Mouse (Mus musculus) heart, adult 2 months (tissue): ENCODE data around the gene Rbm38. TPM values are rescaled to one million over a fixed set of nuclear protein-coding genes. Genes with fewer than 3 reads are reported as not detected.

Experiments used
- DNase-seq, 2 experiments: peaks; one replicate each; pipeline ENCODE4 v3.0.0; 2021
- H3K27ac ChIP-seq: fragments of 200-600 bp; 2 replicates; pipeline ENCODE4 v1.8.1; 2022
- H3K27me3 ChIP-seq: fragments of 200-500 bp; 2 replicates; pipeline ENCODE4 v1.6.1; 2012; ENCODE audit warnings: mild to moderate bottlenecking, low read length, inconsistent platforms, mixed read lengths; ENCODE audit not compliant: control insufficient read depth, insufficient read depth
- H3K36me3 ChIP-seq: fragments of 200-500 bp; 2 replicates; pipeline ENCODE4 v1.6.1; 2012; ENCODE audit warnings: low read length, inconsistent platforms; ENCODE audit not compliant: control insufficient read depth, insufficient read depth
- H3K4me1 ChIP-seq: fragments of 200-500 bp; 2 replicates; pipeline ENCODE4 v1.6.1; 2011; ENCODE audit warnings: low read length; ENCODE audit not compliant: control insufficient read depth, insufficient read depth
- H3K4me3 ChIP-seq: fragments of 200-600 bp; 2 replicates; pipeline ENCODE4 v1.8.1; 2022
- H3K79me2 ChIP-seq: fragments of 200-500 bp; replicated peaks from 2 replicates; pipeline ENCODE4 v1.6.1; 2012; ENCODE audit warnings: mild to moderate bottlenecking, inconsistent platforms, low read length, moderate library complexity, mixed read lengths; ENCODE audit not compliant: control insufficient read depth, insufficient read depth
- H3K9ac ChIP-seq: fragments of 200-500 bp; 2 replicates; pipeline ENCODE4 v1.6.1; 2012; ENCODE audit warnings: low read depth, mild to moderate bottlenecking, control low read depth, inconsistent platforms, low read length, mixed read lengths
- CTCF ChIP-seq: fragments of 200-600 bp; IDR thresholded peaks from 2 replicates; pipeline ENCODE4 v1.8.1; 2022; ENCODE audit warnings: antibody characterized with exemption, mild to moderate bottlenecking, moderate library complexity
- EP300 ChIP-seq: fragments of 200-500 bp; IDR thresholded peaks from 2 replicates; pipeline ENCODE4 v1.6.1; 2011; ENCODE audit warnings: low read depth, low read length, control low read depth; ENCODE audit not compliant: insufficient read depth
- POLR2A ChIP-seq: fragments of 200-500 bp; IDR thresholded peaks from 2 replicates; pipeline ENCODE4 v1.6.1; 2011; ENCODE audit warnings: mild to moderate bottlenecking, low read depth, low read length, control low read depth; ENCODE audit not compliant: insufficient read depth
- WGBS: fragments of 180-500 bp; shearing (Covaris S2); methylation state at CpG from one replicate; pipeline ENCODE4 v1.1.7; 2018; 5-methylcytosine and 5-hydroxymethylcytosine counted together
- intact Hi-C: fragments of 180-260 bp; cut with DNase I; formaldehyde crosslinking; loops from one replicate; pipeline ENCODE4 v1.15.1; 2025
- polyA plus RNA-seq: library from polyadenylated mRNA; depleted of rRNA; stranded (reverse); fragments of >200 nt; gene quantifications from 2 replicates; pipeline ENCODE4 v1.2.3, GENCODE M21; 2012
- total RNA-seq, 2 experiments: library from RNA; stranded (reverse); gene quantifications; 2 replicates each; pipeline ENCODE4 v1.2.3; 2021

The Rbm38 gene
- total and polyA plus RNA-seq, 3 experiments: 173 to 529 (median 203) TPM

- intact Hi-C loops: no loop called here
- Histone ChIP-seq H3K4me3 (no peak overlapping the region), H3K27ac (peak overlapping the region; percentile 15; the same call in 1 of the 2 replicates), H3K4me1 (peaks cover 15% of the 10 kb centered on the region; the same call in 1 of the 2 replicates), H3K27me3 (no peaks in the 10 kb centered on the region), H3K9ac (peak overlapping the region; percentile 11; the same call in 1 of the 2 replicates), H3K79me2 (no peaks in the 10 kb centered on the region; the same call in 1 of the 2 replicates), H3K36me3 (peaks cover 2% of the 10 kb centered on the region; the same call in 1 of the 2 replicates)
- peak in 1 of 2 experiments; percentile 27 for DNase-seq
- TF ChIP-seq CTCF (no peak), POLR2A (no peak), EP300 (no peak)
- 67% methylated on average over 6 of the region's 6 CpGs for whole genome bisulfite sequencing
Observed at GRCm38 (mm10) chr2:173027169-173027823, 7.0 kb downstream of the Rbm38 start.

GRCm38 (mm10) chr2:173027824-173028495 lies 7.7 kb downstream of the Rbm38 start:
- Histone ChIP-seq H3K79me2 (no peaks in the 10 kb centered on the region; the same call in 1 of the 2 replicates), H3K36me3 (peaks cover 2% of the 10 kb centered on the region; the same call in 1 of the 2 replicates), H3K27me3 (no peaks in the 10 kb centered on the region), H3K4me3 (no peak overlapping the region), H3K27ac (peak overlapping the region; percentile 33), H3K4me1 (peaks cover 15% of the 10 kb centered on the region; the same call in 1 of the 2 replicates), H3K9ac (no peak overlapping the region; the same call in 1 of the 2 replicates)
- TF ChIP-seq POLR2A (0 out of 2 replicates have a peak, but pooled peaks have one; percentile 27), EP300 (peak; percentile 96), CTCF (no peak)
- DNase-seq: peak in 1 of 2 experiments; percentile 49
- 30% methylated on average over 4 of the region's 4 CpGs for WGBS
- intact Hi-C loops: no loop called here

- whole genome bisulfite sequencing: 70% methylated on average over 3 of the region's 3 CpGs
- TF ChIP-seq CTCF (peak; percentile 21; the same call in 1 of the 2 replicates), POLR2A (no peak)
- H3K9ac ChIP-seq: no peak overlapping the region; the same call in 1 of the 2 replicates
- no peak for DNase-seq
- H3K79me2 ChIP-seq: no peaks in the 10 kb centered on the region
- H3K27ac ChIP-seq: no peak overlapping the region
- peaks cover 15% of the 10 kb centered on the region; the same call in 1 of the 2 replicates for H3K4me1 ChIP-seq
- no peak overlapping the region for H3K4me3 ChIP-seq
- intact Hi-C loops: no loop called here
- no peaks in the 10 kb centered on the region for H3K27me3 ChIP-seq
- peaks cover 2% of the 10 kb centered on the region; the same call in 1 of the 2 replicates for H3K36me3 ChIP-seq
Observed at GRCm38 (mm10) chr2:173028508-173029031, 8.3 kb downstream of the Rbm38 start.

- 52% methylated on average over 12 of the region's 12 CpGs for WGBS
- no peak overlapping the region for H3K27ac ChIP-seq
- TF ChIP-seq CTCF (no peak), POLR2A (no peak), EP300 (no peak)
Observed at GRCm38 (mm10) chr2:173030591-173031338, 10.5 kb downstream of the Rbm38 start.

GRCm38 (mm10) chr2:173033531-173033930 lies 13.2 kb downstream of the Rbm38 start:
- Histone ChIP-seq H3K36me3 (no peaks in the 10 kb centered on the region), H3K9ac (no peak overlapping the region), H3K27ac (no peak overlapping the region), H3K79me2 (no peaks in the 10 kb centered on the region), H3K4me3 (no peak overlapping the region), H3K27me3 (no peaks in the 10 kb centered on the region), H3K4me1 (peaks cover 9% of the 10 kb centered on the region; the same call in 1 of the 2 replicates)
- TF ChIP-seq CTCF: no peak
- TF ChIP-seq EP300: no peak
- TF ChIP-seq POLR2A: no peak
- WGBS: 86% methylated on average over 13 of the region's 13 CpGs
- intact Hi-C loops: no loop called here
- no peak for DNase-seq

More at GRCm38 (mm10) chr2:173030591-173031338, 10.5 kb downstream of the Rbm38 start:
- intact Hi-C loops: no loop called here
- Histone ChIP-seq H3K36me3 (peaks cover 2% of the 10 kb centered on the region; the same call in 1 of the 2 replicates), H3K4me3 (no peak overlapping the region), H3K27me3 (no peaks in the 10 kb centered on the region), H3K79me2 (no peaks in the 10 kb centered on the region), H3K4me1 (peaks cover 17% of the 10 kb centered on the region; the same call in 1 of the 2 replicates), H3K9ac (no peak overlapping the region)
- DNase-seq: no peak
